Mouse (Mus musculus): ENCODE measurements around the gene Gtpbp3. TPM values are rescaled to one million over a fixed set of nuclear protein-coding genes. Genes with fewer than 3 reads are reported as not detected.
"Not testable (repeated sequence)": the region's sequence is repeated elsewhere in the genome, so short reads cannot be mapped to it uniquely, and the experiment has no call there.

Gene Gtpbp3
- polyA plus RNA-seq, 1 experiment from 2014 or later: 7.1 TPM

DNA sequence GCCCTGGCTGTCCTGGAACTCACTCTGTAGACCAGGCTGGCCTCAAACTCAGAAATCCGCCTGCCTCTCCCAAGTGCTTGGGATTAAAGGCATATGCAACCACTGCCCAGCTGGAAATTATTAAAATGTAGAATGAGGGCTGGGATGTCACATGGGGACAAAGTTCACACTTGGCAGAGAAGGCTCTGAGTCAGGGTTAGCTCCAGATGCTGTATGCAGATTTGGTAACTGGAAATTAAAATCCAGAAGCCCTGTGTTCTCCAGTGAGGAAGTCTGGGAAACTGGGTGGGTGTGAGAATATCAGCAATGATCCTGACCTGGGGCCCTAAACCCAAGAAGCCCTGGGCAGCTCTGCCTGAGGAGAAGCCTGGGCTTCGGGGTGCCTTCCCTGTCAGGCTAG is 21.4 kb downstream of the Gtpbp3 start:
- H3K9ac ChIP-seq (replicated peaks; ENCODE audit: low read depth, low read length): no peak overlapping the region
- peaks cover 22% of the 10 kb centered on the region for H3K27me3 ChIP-seq (ENCODE audit: control insufficient read depth, insufficient read depth, low read length)
- H3K4me2 ChIP-seq (replicated peaks; ENCODE audit: low read depth, low read length): 0 out of 2 replicates have a peak overlapping the region, but pooled peaks have one; percentile 20
- WGBS: 71% methylated on average over 2 of the region's 2 CpGs
- ATAC-seq (ENCODE audit: insufficient number of reproducible peaks, insufficient read depth, low FRiP score, low read depth): no peak
- H3K9me3 ChIP-seq (ENCODE audit: control insufficient read depth, low read depth, low read length): no peaks in the 10 kb centered on the region
- H3K4me3 ChIP-seq (ENCODE audit: low read depth, low read length): no peak overlapping the region
- no peak overlapping the region for H3K27ac ChIP-seq (ENCODE audit: low read length)
- H3K4me1 ChIP-seq (ENCODE audit: control insufficient read depth, insufficient read depth, low read length): no peaks in the 10 kb centered on the region
- no peaks in the 10 kb centered on the region for H3K36me3 ChIP-seq (ENCODE audit: control insufficient read depth, insufficient read depth, low read length)

DNA sequence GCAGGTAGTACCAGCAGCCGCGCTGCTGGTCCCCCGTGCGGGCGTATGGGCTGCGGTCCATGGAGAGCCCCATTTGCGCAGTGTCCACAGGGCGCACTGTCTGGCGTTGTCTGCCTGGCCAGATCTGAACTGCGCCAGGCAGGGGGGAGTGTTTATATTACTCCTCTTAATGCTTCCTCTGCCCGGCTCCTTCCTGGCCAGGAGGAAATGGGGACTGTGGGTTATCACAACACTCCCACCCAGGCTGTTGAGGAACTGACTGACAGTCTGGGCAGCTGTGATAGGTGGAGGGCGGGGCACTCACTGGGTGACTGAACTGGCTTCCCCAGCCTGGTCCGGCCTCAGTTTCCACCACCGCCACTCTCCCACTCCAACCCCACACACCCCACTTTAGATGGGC is 23.7 kb downstream of the Gtpbp3 start, which contains the start of gene Plvap:
Plvap (minus strand) TSS at position 109 of the 400 bp plus-strand sequence.
- peaks cover 16% of the 10 kb centered on the region for H3K27me3 ChIP-seq (ENCODE audit: control insufficient read depth, insufficient read depth, low read length)
- H3K4me1 ChIP-seq (ENCODE audit: control insufficient read depth, insufficient read depth, low read length): no peaks in the 10 kb centered on the region
- H3K9me3 ChIP-seq (ENCODE audit: control insufficient read depth, low read depth, low read length): no peaks in the 10 kb centered on the region
- H3K9ac ChIP-seq (replicated peaks; ENCODE audit: low read depth, low read length): no peak within 1 kb of the TSS
- 26% methylated on average over 14 of the region's 14 CpGs for WGBS
- H3K4me2 ChIP-seq (replicated peaks; ENCODE audit: low read depth, low read length): no peak within 1 kb of the TSS
- no peak within 1 kb of the TSS for H3K27ac ChIP-seq (ENCODE audit: low read length)
- ATAC-seq (ENCODE audit: insufficient number of reproducible peaks, insufficient read depth, low FRiP score, low read depth): no peak
- peak within 1 kb of the TSS; percentile 8; the same call in 1 of the 2 replicates for H3K4me3 ChIP-seq (ENCODE audit: low read depth, low read length)
- H3K36me3 ChIP-seq (ENCODE audit: control insufficient read depth, insufficient read depth, low read length): no peaks in the 10 kb centered on the region

DNA sequence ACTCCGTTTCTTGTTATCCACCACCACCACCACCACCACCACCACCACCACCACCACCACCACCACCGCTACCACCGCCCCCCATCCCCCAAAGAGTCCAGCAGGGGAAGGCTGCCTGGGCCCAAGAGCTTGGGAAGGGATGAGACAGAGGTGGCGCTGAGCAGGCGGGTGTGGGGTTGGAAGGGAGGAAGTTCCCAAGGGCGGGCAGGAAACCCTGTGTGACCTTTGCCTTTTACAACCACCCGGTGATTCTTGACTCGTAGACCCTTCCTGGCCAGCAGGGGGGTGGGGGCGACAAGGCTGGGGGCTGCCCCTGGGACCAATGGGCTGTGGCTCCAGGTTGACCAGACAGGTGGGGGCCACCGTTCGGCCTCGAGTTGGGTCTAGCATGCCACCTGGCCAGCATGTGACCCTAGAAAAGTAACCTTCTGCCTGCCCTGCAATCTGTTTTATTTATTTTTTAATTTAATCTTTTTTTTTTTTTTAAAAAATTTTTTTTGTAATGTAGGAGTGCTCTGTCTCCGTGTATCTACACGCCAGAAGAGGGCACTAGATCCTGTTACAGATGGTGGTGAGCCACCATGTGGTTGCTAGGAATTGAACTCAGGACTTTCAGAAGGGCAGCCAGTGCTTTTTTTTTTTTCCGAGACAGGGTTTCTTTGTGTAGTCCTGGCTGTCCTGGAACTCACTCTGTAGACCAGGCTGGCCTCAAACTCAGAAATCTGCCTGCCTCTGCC is 25.3 kb downstream of the Gtpbp3 start:
- H3K36me3 ChIP-seq (ENCODE audit: control insufficient read depth, insufficient read depth, low read length): no peaks in the 10 kb centered on the region
- no peak overlapping the region for H3K27ac ChIP-seq (ENCODE audit: low read length)
- H3K9ac ChIP-seq (replicated peaks; ENCODE audit: low read depth, low read length): no peak overlapping the region
- WGBS: 72% methylated on average over 15 of the region's 15 CpGs
- H3K4me3 ChIP-seq (ENCODE audit: low read depth, low read length): no peak overlapping the region
- no peak for ATAC-seq (ENCODE audit: insufficient number of reproducible peaks, insufficient read depth, low FRiP score, low read depth)
- H3K4me1 ChIP-seq (ENCODE audit: control insufficient read depth, insufficient read depth, low read length): no peaks in the 10 kb centered on the region
- no peak overlapping the region for H3K4me2 ChIP-seq (replicated peaks; ENCODE audit: low read depth, low read length)
- peaks cover 2% of the 10 kb centered on the region for H3K27me3 ChIP-seq (ENCODE audit: control insufficient read depth, insufficient read depth, low read length)
- no peaks in the 10 kb centered on the region for H3K9me3 ChIP-seq (ENCODE audit: control insufficient read depth, low read depth, low read length)

DNA sequence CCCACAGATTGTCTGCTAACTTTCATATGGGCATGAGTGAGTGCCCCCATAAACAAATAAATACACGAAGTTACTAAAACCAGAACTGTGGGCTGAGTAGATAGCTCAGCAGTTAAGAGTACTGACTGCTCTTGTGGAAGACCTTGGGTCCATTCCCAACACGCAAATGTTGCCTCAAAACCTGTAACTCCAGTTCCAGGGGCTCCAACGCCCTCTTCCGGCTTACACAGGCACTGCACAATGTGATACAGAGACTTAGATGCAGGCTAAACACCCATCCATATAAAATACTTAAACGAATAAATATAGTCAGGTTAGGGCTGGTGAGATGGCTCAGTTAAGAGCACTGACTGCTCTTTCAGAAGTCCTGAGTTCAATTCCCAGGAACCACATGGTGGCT is 27.1 kb downstream of the Gtpbp3 start:
- no peak overlapping the region for H3K4me3 ChIP-seq (ENCODE audit: low read depth, low read length)
- ATAC-seq (ENCODE audit: insufficient number of reproducible peaks, insufficient read depth, low FRiP score, low read depth): no peak
- no peaks in the 10 kb centered on the region for H3K36me3 ChIP-seq (ENCODE audit: control insufficient read depth, insufficient read depth, low read length)
- H3K9me3 ChIP-seq (ENCODE audit: control insufficient read depth, low read depth, low read length): no peaks in the 10 kb centered on the region
- no peak overlapping the region for H3K4me2 ChIP-seq (replicated peaks; ENCODE audit: low read depth, low read length)
- no peaks in the 10 kb centered on the region for H3K27me3 ChIP-seq (ENCODE audit: control insufficient read depth, insufficient read depth, low read length)
- no peaks in the 10 kb centered on the region for H3K4me1 ChIP-seq (ENCODE audit: control insufficient read depth, insufficient read depth, low read length)
- no peak overlapping the region for H3K27ac ChIP-seq (ENCODE audit: low read length)
- H3K9ac ChIP-seq (replicated peaks; ENCODE audit: low read depth, low read length): no peak overlapping the region
- 69% methylated on average over 5 of the region's 5 CpGs for WGBS

DNA sequence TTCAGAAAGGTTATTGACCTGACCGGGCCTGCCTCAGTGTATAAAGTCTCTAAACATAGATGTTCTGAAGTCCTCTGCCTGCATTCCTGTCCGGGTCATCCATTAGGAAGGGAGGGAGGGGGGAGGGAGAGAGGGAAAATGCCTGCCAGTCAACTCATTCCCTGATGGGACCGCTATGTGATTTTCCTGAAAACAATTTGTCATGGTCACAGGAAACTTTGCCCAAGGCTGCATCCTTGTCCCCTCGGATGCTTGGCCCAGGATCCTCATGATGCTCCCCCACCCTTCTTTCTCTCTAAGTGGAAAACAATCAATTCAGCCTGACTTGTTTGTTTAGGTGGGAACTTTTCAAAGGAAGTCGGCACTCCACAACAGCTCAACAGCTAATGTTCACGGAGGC is 28.9 kb downstream of the Gtpbp3 start:
- WGBS: 7% methylated on average over 6 of the region's 6 CpGs
- Histone ChIP-seq H3K4me1 (ENCODE audit: control insufficient read depth, insufficient read depth, low read length) (no peaks in the 10 kb centered on the region), H3K27ac (ENCODE audit: low read length) (no peak overlapping the region), H3K4me3 (ENCODE audit: low read depth, low read length) (no peak overlapping the region), H3K36me3 (ENCODE audit: control insufficient read depth, insufficient read depth, low read length) (no peaks in the 10 kb centered on the region), H3K9me3 (ENCODE audit: control insufficient read depth, low read depth, low read length) (no peaks in the 10 kb centered on the region), H3K27me3 (ENCODE audit: control insufficient read depth, insufficient read depth, low read length) (no peaks in the 10 kb centered on the region), H3K4me2 (replicated peaks; ENCODE audit: low read depth, low read length) (no peak overlapping the region), H3K9ac (replicated peaks; ENCODE audit: low read depth, low read length) (no peak overlapping the region)
- ATAC-seq (ENCODE audit: insufficient number of reproducible peaks, insufficient read depth, low FRiP score, low read depth): no peak

DNA sequence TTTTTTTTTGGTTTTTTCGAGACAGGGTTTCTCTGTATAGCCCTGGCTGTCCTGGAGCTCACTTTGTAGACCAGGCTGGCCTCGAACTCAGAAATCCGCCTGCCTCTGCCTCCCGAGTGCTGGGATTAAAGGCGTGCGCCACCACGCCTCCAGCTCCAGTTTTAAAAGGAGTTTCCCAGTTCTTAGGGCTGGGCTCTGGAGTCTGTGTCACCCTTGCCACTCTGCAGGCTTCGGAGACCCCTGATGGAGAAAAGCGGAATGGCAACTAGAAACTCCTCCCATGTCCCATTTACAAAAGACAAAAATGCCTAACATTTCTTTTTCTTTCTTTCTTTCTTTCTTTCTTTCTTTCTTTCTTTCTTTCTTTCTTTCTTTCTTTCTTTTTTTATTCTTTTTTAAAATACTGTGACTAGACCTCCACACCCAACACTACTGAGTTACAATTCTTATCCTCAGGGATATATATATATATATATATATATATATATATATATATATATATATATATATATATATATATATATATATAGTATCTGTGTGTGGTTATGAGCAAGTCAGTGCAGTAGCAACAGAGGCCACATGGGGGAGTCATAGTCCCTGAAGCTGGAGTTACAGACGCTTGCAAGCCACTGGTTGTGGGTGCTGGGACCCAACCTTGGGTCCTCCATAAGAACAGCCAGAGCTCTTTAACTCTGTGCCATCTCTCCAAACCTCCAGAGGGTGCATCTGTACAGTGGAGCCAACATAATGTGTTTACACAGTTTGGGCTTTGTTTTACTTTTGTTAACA is 31.3 kb downstream of the Gtpbp3 start:
- WGBS: 42% methylated on average over 9 of the region's 10 CpGs
- H3K27me3 ChIP-seq (ENCODE audit: control insufficient read depth, insufficient read depth, low read length); H3K4me3 ChIP-seq (ENCODE audit: low read depth, low read length); H3K4me2 ChIP-seq (replicated peaks; ENCODE audit: low read depth, low read length); H3K9ac ChIP-seq (replicated peaks; ENCODE audit: low read depth, low read length); H3K36me3 ChIP-seq (ENCODE audit: control insufficient read depth, insufficient read depth, low read length); H3K9me3 ChIP-seq (ENCODE audit: control insufficient read depth, low read depth, low read length); ATAC-seq (ENCODE audit: insufficient number of reproducible peaks, insufficient read depth, low FRiP score, low read depth); H3K27ac ChIP-seq (ENCODE audit: low read length); H3K4me1 ChIP-seq (ENCODE audit: control insufficient read depth, insufficient read depth, low read length): not testable (repeated sequence)

DNA sequence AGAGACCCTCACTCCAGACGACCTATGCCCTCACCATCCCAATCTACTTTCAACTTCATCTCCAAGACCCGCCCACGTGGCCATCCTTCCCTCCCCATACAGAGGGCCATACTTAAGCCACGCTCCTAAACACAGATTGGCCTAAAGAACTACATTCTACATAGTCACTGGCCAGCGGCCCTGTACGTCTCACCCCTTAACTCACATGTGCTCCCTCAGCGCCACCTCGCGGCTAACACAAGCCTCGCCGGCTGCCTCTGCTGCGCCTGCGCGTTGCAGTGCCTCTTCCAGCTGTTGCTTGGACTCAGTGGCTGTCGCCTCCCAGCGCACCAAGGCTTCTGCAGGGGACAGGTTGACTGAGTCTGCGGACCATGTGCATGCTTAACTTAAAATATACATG is 33.7 kb downstream of the Gtpbp3 start:
- Histone ChIP-seq H3K27me3 (ENCODE audit: control insufficient read depth, insufficient read depth, low read length) (0 out of 2 replicates have a peak, but pooled peaks cover 12% of the 10 kb centered on the region), H3K4me3 (ENCODE audit: low read depth, low read length) (no peak overlapping the region), H3K27ac (ENCODE audit: low read length) (no peak overlapping the region), H3K4me1 (ENCODE audit: control insufficient read depth, insufficient read depth, low read length) (peaks cover 10% of the 10 kb centered on the region; the same call in 1 of the 2 replicates), H3K4me2 (replicated peaks; ENCODE audit: low read depth, low read length) (no peak overlapping the region), H3K9ac (replicated peaks; ENCODE audit: low read depth, low read length) (no peak overlapping the region), H3K9me3 (ENCODE audit: control insufficient read depth, low read depth, low read length) (no peaks in the 10 kb centered on the region), H3K36me3 (ENCODE audit: control insufficient read depth, insufficient read depth, low read length) (no peaks in the 10 kb centered on the region)
- WGBS: 4% methylated on average over 17 of the region's 17 CpGs
- ATAC-seq (ENCODE audit: insufficient number of reproducible peaks, insufficient read depth, low FRiP score, low read depth): peak; percentile 78; the same call in 1 of the 2 replicates

DNA sequence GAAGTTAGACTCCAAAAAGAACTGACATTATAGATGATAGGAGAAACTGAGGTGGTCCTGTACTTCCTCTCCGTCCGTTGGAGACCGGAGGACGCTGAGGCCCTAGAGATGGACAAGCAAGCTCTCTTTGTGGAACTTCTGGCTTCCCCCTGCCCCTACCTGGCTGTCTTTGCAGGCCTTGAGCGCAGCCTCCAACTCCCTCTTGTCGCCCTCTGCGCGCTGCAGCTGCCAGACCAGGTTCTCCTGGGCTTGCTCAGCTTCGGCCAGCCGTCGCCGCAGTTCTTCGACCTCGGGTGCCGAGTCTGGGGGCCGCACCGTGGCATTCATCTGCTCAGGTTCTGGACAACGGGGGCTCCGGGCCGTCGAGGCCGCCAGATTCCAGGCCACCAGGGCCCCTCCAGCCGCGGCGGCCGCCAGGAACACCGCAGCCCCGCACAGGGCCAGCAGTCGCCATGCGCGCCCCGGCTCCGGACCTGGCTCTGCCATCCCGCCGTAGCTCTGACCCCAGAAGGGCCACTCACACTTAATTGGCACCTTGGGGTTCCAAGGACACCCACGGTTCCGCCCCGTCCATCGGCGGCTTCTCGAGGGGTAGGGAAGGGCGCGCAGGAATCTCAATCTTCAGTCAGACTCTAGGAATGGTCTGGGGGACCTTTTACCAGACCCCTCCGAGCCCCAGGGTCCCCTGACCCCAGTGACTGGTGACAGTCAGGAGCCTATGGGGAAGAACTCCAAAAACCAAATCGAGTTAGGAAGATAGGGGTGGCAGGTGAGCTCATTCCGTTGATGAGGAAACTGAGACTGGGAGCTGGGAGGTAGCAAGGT is 37.5 kb downstream of the Gtpbp3 start, which contains the start of gene Ccdc194:
Ccdc194 (minus strand) TSS at position 486 of the 825 bp plus-strand sequence.
- no peak for ATAC-seq (ENCODE audit: insufficient number of reproducible peaks, insufficient read depth, low FRiP score, low read depth)
- H3K36me3 ChIP-seq (ENCODE audit: control insufficient read depth, insufficient read depth, low read length): no peaks in the 10 kb centered on the region
- no peaks in the 10 kb centered on the region for H3K9me3 ChIP-seq (ENCODE audit: control insufficient read depth, low read depth, low read length)
- WGBS: 12% methylated on average over 46 of the region's 46 CpGs
- H3K27ac ChIP-seq (ENCODE audit: low read length): peak within 1 kb of the TSS; percentile 10; the same call in 1 of the 2 replicates
- H3K27me3 ChIP-seq (ENCODE audit: control insufficient read depth, insufficient read depth, low read length): 0 out of 2 replicates have a peak, but pooled peaks cover 12% of the 10 kb centered on the region
- peak within 1 kb of the TSS; percentile 12; the same call in 1 of the 2 replicates for H3K4me2 ChIP-seq (replicated peaks; ENCODE audit: low read depth, low read length)
- peak within 1 kb of the TSS; percentile 5; the same call in 1 of the 2 replicates for H3K4me3 ChIP-seq (ENCODE audit: low read depth, low read length)
- H3K4me1 ChIP-seq (ENCODE audit: control insufficient read depth, insufficient read depth, low read length): peaks cover 19% of the 10 kb centered on the region; the same call in 1 of the 2 replicates
- no peak within 1 kb of the TSS for H3K9ac ChIP-seq (replicated peaks; ENCODE audit: low read depth, low read length)
